Mouse (Mus musculus): Measurements from ENCODE around the gene Gm5767. TPM values are rescaled to one million over a fixed set of nuclear protein-coding genes. Genes with fewer than 3 reads are reported as not detected.
A peak's percentile ranks its signal among the peaks of the same experiment; 100 is the strongest.

Gene Gm5767
- total RNA-seq (2021) = not detected
- long read RNA-seq, experiment 1 = 0 reads
- long read RNA-seq, experiment 2 = 0 reads

GRCm38 (mm10) chr16:8680470-8680869 lies at the start of gene Gm5767:
Gm5767 (plus strand) TSS chr16:8680770.
- intact Hi-C loops (cut with DNase I) = no loop called here
- no peak for DNase-seq

DNA sequence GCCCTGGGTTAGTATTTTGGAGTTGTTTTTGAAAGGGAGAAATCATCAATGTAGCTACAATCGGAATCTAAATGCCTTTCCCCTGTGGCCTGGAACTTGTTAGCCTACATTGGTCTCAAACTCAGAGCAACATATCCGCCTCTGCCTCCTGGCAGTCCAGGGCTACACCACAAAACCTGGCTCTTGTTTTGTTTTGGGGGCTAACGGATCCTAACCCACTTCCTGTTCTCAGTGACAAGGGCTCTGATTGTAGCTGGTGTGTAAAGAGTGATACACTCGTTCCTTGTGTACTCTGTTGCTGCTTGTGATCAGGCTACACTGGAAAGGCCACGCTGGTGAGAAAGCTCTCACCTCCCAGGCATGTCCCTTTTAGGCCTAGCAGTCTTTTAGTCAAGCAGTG lies 49.1 kb upstream of the Gm5767 start:
- intact Hi-C loops (cut with DNase I) = no loop called here
- DNase-seq = no peak

- DNase-seq = no peak
- intact Hi-C loops (cut with DNase I) = loop anchor here (5.0 kb wide), 1 partner anchor 145 kb away; no protein-coding TSS in a partner anchor
Observed at GRCm38 (mm10) chr16:8636867-8637216, 43.7 kb upstream of the Gm5767 start.

DNA sequence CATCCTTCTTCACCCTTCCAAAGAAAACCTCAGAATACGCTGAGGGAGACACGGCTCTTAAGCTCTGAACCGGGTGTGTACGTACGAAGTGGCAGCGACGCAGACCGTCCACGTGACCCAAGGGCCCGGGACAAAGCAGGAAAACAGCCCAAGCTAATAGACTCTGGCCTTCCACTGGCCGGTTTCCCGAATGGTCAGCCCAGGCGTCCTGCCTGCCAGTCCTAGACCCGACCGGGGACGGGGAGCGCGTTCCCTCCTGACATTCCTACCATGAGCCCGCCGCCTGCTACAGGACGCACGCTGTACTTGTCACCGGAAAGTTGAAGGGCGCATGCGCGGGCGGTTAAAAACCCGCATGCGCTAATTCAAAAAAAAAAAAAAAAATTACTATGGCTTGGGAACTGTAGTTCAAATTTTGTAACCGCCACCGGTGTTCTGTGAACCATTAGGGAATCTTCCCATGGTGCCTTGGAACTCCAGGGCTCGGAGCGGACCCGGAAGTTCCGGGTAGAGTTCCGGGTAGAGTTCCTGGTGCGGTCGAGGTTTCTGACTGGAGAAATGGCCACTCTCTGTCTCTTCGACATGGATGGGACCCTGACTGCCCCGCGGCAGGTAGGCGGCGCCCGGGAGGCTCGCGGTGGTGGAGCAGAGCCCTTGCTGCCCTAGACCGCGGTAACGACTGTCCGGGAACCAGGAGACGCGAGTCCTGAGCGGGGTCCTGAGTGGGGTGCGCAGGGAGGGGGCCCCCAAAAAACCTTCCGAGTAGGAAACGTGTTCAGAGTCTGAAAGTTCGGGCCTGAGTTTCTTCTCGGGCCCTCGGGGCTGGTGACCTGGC lies 43.1 kb upstream of the Gm5767 start, which contains the start of the genes Pmm2 and Tmem186:
Pmm2 (plus strand) TSS at position 458 of the 835 bp plus-strand sequence.
Tmem186 (minus strand) TSS at position 496 of the 835 bp plus-strand sequence.
- peak; percentile 76 to 79 for DNase-seq
- intact Hi-C loops (cut with DNase I) = loop anchor here (5.0 kb wide), 1 partner anchor 145 kb away; no protein-coding TSS in a partner anchor

GRCm38 (mm10) chr16:8638131-8638530 lies 42.4 kb upstream of the Gm5767 start:
- intact Hi-C loops (cut with DNase I) = loop anchor here (5.0 kb wide), 1 partner anchor 146 kb away; no protein-coding TSS in a partner anchor
- DNase-seq = no peak

GRCm38 (mm10) chr16:8639466-8640191 lies 40.9 kb upstream of the Gm5767 start:
- no peak for DNase-seq
- intact Hi-C loops (cut with DNase I) = loop anchor here (5.0 kb wide), 1 partner anchor 147 kb away; no protein-coding TSS in a partner anchor

DNA sequence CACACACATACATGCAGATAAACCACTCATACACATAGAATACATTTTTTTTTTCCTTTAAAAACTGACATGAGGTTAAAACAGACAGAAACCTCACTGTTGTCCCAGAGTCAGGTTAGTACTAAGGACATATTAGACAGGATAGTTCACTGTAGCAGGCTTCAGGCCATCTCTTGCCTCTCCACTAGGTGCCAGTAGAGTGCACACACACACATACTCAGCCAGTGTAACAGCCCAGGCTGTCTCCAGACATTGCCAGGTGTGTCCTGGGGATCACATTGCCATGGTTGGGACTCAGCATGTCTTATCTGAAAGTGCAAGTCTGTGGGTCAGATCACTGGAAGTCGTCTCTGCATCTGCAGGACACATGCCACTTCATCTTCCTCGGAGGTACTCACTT lies 36.7 kb upstream of the Gm5767 start:
- DNase-seq = peak in 1 of 2 experiments; percentile 27
- intact Hi-C loops (cut with DNase I) = loop anchor here (2.0 kb wide), 1 partner anchor 29 kb away; the partner anchor contains the start of gene Carhsp1

DNA sequence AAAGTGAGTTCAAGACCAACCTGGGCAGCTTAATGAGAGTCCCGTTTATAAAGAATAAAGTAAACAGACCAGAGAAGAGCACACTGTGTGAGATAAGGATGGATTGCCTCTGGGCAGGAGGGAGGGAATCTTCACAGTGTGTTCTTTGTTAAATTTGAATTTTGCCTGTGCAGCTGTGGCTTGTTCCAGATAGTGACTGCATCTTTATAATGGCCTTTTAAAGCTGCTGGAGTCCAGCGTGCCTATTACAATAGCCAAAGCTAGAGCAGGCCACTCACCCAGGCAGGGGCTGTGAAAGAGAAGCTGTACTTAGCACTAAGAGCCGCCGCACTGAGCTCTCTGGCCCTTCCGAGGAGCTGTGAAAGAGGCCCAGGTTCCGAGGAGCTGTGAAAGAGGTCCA lies 35.0 kb upstream of the Gm5767 start:
- DNase-seq = no peak
- intact Hi-C loops (cut with DNase I) = no loop called here

DNA sequence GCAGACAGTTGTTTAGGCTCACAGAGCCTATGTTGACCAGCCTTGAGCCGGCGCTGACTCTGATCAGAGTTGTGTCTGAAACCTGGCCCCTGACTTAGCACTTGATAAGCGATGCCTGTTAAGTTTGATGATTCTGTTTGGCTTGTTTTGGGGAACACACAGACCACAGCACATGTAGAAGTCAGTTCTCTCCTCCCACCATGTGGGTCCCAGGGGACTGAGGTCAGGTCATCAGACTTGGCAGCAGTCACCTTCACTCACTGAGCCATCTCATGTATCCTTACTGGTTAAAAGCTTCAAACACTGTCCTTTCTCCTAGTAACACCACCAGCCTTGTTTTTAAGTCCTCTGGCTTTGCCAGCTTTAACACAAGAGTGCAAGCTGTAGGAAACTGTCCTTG lies 30.6 kb upstream of the Gm5767 start:
- no peak for DNase-seq
- intact Hi-C loops (cut with DNase I) = no loop called here

- intact Hi-C loops (cut with DNase I) = no loop called here
- no peak for DNase-seq
Observed at GRCm38 (mm10) chr16:8655108-8655507, 25.5 kb upstream of the Gm5767 start.

DNA sequence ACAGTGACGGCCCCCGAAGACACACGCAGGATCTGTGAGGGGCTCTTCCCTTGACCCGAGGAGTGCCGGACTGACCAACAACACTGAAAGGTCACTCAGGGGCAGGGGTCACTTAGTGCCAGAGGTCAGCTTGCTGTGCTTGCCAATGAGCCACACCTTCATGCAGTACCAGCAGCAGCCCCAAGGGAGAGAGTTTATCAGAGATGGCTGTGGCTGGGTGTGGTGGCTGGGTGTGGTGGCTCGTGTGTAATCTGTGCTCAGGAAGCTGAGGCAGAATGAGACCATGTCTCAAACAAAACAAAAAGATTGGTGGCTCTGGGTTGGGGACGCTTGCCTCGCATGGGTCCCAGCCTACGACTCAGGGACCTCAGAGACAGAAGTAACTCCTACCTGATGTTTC lies 25.0 kb upstream of the Gm5767 start:
- DNase-seq = no peak
- intact Hi-C loops (cut with DNase I) = no loop called here

DNA sequence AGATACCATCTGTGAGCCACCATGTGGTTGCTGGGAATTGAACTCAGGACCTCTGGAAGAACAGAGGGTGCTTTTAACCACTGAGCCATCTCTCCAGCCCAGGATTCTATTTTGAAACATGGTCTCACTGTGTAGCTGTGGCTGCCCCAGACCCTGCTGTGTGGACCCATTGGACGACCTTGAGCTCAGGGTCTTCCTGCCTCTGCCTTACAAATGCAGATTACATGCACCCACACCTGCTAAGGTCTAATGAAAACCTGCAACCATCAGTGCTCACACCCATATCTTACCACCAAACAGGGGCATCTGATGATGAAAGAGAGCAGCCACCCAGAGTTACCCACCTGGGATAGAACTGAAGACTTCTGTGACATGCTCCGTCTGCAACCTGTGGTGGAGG lies 24.3 kb upstream of the Gm5767 start:
- no peak for DNase-seq
- intact Hi-C loops (cut with DNase I) = no loop called here

DNA sequence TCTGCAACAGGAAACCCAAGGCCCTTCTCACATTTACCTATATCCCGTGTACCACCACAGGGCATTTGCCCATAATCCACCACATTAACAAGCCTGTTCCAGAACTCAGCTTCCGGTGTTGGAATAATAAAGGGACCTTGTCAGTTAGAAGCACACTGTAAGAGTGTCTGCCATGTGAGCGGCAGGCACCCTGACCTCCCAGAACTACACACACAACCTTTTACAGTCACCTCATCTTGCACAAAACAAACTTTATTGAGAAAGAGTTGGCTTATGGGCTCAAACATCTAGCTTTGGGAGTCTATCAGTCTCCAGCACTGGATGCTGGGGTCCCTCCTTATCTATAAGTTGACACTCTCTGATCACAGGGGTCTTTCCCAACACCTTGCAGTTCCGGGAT lies 22.2 kb upstream of the Gm5767 start:
- intact Hi-C loops (cut with DNase I) = no loop called here
- no peak for DNase-seq

DNA sequence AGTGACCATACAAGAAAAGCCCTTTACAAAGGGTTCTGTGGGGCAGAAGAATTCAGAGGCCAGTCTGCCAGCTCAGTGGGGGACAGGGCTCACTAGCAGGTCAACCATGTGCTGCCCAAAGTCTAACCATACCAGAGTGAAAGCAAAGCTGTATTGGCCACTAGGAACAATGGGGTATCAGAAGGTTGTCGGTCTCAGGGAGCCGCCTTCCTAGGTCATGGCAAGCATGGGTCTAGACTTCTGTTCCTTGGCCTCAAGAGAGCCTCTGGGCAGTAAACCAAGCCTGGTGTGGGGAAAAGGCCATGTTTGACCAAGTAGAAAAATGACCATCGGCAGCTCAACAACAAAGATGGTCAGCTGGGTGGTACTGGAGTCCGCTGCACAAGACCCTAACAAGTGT lies 21.8 kb upstream of the Gm5767 start:
- intact Hi-C loops (cut with DNase I) = no loop called here
- no peak for DNase-seq

DNA sequence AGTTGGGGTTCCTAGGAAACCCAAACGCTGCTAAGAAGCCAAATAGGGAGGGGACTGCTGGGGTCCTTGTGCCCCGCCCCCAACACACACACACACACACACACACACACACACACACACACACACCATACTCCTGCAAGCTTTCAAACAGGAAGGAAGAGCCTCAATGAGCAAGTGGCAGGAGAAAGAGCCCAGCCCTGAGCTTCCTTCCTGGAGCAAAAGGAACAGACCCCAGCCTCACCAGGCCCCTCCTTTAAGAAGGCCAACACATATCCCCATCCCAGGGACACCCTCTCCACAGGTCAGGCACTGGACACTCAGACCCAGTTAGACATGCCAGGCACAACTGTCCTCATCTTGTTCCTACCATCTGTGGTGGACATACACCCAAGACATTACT lies 17.5 kb upstream of the Gm5767 start:
- no peak for DNase-seq

GRCm38 (mm10) chr16:8663606-8664539 lies 16.7 kb upstream of the Gm5767 start:
- intact Hi-C loops (cut with DNase I) = no loop called here
- DNase-seq = no peak

More for the DNA sequence above, 17.5 kb upstream of the Gm5767 start:
- intact Hi-C loops (cut with DNase I) = no loop called here

- no peak for DNase-seq
Observed at GRCm38 (mm10) chr16:8665367-8665766, 15.2 kb upstream of the Gm5767 start.

DNA sequence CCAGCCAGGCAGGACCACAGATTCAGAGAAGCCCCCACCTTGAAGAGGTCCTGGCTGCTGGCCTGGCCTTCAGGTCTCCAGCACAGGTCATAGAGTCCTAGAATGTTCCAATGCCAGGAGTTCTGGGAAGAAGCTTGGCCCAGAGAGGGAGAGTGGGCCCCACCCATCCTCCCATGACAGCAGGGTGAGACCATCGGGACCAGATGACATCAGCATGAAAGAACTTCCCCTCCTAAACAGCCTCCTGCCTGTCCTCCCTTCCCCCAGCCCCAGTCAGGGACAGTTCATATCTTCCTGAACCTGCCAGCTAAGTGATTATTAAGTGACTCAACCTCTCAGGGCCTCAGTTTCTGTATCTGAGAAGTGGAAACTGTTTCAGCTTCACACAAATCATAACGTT lies 14.1 kb upstream of the Gm5767 start:
- peak in 1 of 2 experiments; percentile 44 for DNase-seq
- intact Hi-C loops (cut with DNase I) = no loop called here

More at GRCm38 (mm10) chr16:8665367-8665766, 15.2 kb upstream of the Gm5767 start:
- intact Hi-C loops (cut with DNase I) = no loop called here

GRCm38 (mm10) chr16:8667261-8667660 lies 13.3 kb upstream of the Gm5767 start:
- DNase-seq = no peak
- intact Hi-C loops (cut with DNase I) = no loop called here

- intact Hi-C loops (cut with DNase I) = no loop called here
- no peak for DNase-seq
Observed at GRCm38 (mm10) chr16:8667814-8668213, 12.8 kb upstream of the Gm5767 start.

Data from gastrocnemius, postnatal 36 days (tissue).